9 mouse cellular contexts compared by ENCODE assay signal in genomic region chr8:117423029-117423428, GRCm38 (mm10).
A peak's percentile ranks its signal among the peaks of the same experiment; 100 is the strongest.
DNase-seq lines count a peak whose midpoint lies in the region; ATAC-seq and TF ChIP-seq lines count a peak whose summit lies in the region.
"Had no signal": no experiment of that assay in that cellular context is flagged by ENCODE, and none has a peak within 500 bp of the region (broad histone marks: within the 10 kb centered on the region; RNA-seq: fewer than 3 reads in every experiment).

No protein-coding gene starts in this region.

- no peaks in the 10 kb centered on the region for H3K9me3 ChIP-seq in kidney, embryonic 15.5 days (replicated peaks)
- H3K9me3 ChIP-seq: embryonic facial prominence, embryonic 13.5 days had no signal

- ATAC-seq in kidney, embryonic 15.5 days (replicated peaks; ENCODE audit: low FRiP score): no peak

- no peak for TF ChIP-seq CTCF in kidney, adult 2 months (conservative IDR thresholded peaks at IDR 0.05; ENCODE audit: insufficient read depth, insufficient read length, low read depth, low read length)

- no peak overlapping the region for H3K4me2 ChIP-seq in kidney, embryonic 15.5 days
- H3K4me2 ChIP-seq: embryonic facial prominence, embryonic 13.5 days had no signal

- H3K27ac ChIP-seq in kidney, adult 2 months (ENCODE audit: insufficient read depth, low read depth, low read length): no peak overlapping the region
- H3K27ac ChIP-seq in kidney, embryonic 15.5 days: no peak overlapping the region
- H3K27ac ChIP-seq: embryonic facial prominence, embryonic 13.5 days had no signal

- intact Hi-C loops in heart, postnatal 25 days (cut with DNase I): no loop called here
- intact Hi-C loops in left cerebral cortex, postnatal 4 days (cut with DNase I): no loop called here

- peak; percentile 60 for DNase-seq in kidney, adult 2 months
- DNase-seq in adrenal gland, postnatal 36 days: peak; percentile 52 to 75
- peak; percentile 65 to 72 for DNase-seq in frontal cortex, postnatal 14 days (ENCODE audit: low spot score in 2 of 2)
- DNase-seq in heart, postnatal 25 days (ENCODE audit: low spot score): peak; percentile 62
- peak; percentile 95 for DNase-seq in left cerebral cortex, postnatal 4 days
- no peak for DNase-seq in spleen, postnatal 10 days (ENCODE audit: low spot score in 2 of 2)
- no peak for DNase-seq in natural killer cell, adult 2 months (ENCODE audit: low spot score in 2 of 2)

- WGBS in kidney, adult 2 months: 34% methylated on average over 4 of the region's 4 CpGs
- 79% methylated on average over 4 of the region's 4 CpGs for WGBS in kidney, embryonic 15.5 days

- H3K4me1 ChIP-seq in kidney, adult 2 months (ENCODE audit: control insufficient read depth, insufficient read depth, low read length): no peaks in the 10 kb centered on the region
- H3K4me1 ChIP-seq in kidney, embryonic 15.5 days: peaks cover 16% of the 10 kb centered on the region
- H3K4me1 ChIP-seq: embryonic facial prominence, embryonic 13.5 days had no signal

- H3K27me3 ChIP-seq in kidney, adult 2 months (replicated peaks; ENCODE audit: control insufficient read depth, insufficient read depth, low read length): no peaks in the 10 kb centered on the region
- H3K27me3 ChIP-seq in kidney, embryonic 15.5 days: no peaks in the 10 kb centered on the region
- H3K27me3 ChIP-seq: embryonic facial prominence, embryonic 13.5 days had no signal

- TF ChIP-seq POLR2A in kidney, adult 2 months (IDR thresholded peaks at IDR 0.05; ENCODE audit: low read depth, low read length): no peak

- H3K36me3 ChIP-seq in kidney, adult 2 months (ENCODE audit: control insufficient read depth, insufficient read depth, low read length): no peaks in the 10 kb centered on the region
- peaks cover 58% of the 10 kb centered on the region for H3K36me3 ChIP-seq in kidney, embryonic 15.5 days

- no peak overlapping the region for H3K4me3 ChIP-seq in kidney, adult 2 months (ENCODE audit: insufficient read depth, low read depth, low read length)
- no peak overlapping the region for H3K4me3 ChIP-seq in kidney, embryonic 15.5 days (replicated peaks)
- H3K4me3 ChIP-seq: embryonic facial prominence, embryonic 13.5 days had no signal

- no peak overlapping the region for H3K9ac ChIP-seq in kidney, embryonic 15.5 days
- H3K9ac ChIP-seq: embryonic facial prominence, embryonic 13.5 days had no signal

Comparison
In these comparisons a context has a peak if more than half of its experiments do, and no peak if none do; other contexts are left out.
1. DNase-seq: peak in kidney, adult 2 months (single experiment), adrenal gland, postnatal 36 days (2 of 2), frontal cortex, postnatal 14 days (2 of 2), heart, postnatal 25 days (single experiment) and left cerebral cortex, postnatal 4 days (single experiment); none in spleen, postnatal 10 days (0 of 2) and natural killer cell, adult 2 months (0 of 2).